Mouse (Mus musculus): ENCODE data around the gene Tmem150c. TPM values are rescaled to one million over a fixed set of nuclear protein-coding genes. Genes with fewer than 3 reads are reported as not detected.

Tmem150c gene
- polyA plus RNA-seq, 1 experiment from 2014 or later: 8.2 TPM

DNA sequence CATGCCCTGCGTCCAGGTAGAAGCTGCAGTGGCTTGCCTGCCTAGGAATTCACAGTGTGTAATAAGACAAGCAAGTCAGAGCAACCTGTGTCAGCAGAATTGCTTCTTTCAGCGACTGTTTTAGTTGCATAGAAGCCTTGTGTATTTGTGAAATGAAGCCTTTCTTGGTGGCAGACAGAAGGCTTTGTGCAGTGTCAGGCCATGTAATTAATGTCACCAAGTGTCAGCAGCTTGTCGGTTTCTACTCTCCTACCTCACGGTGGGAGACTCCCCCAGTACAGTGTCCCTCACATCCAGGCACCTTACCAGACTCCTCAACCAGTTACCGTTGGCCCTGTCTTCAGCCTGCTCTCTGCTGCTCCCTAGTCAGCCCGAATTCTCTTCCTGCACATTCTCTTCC, 100.3 kb downstream of the Tmem150c start:
- H3K4me3 ChIP-seq: no peak overlapping the region
- H3K36me3 ChIP-seq: peaks cover 42% of the 10 kb centered on the region
- H3K9ac ChIP-seq: no peak overlapping the region
- H3K9me3 ChIP-seq (replicated peaks): no peaks in the 10 kb centered on the region
- H3K4me2 ChIP-seq (replicated peaks): no peak overlapping the region
- H3K4me1 ChIP-seq: peaks cover 21% of the 10 kb centered on the region
- peak overlapping the region; percentile 44; the same call in 1 of the 2 replicates for H3K27ac ChIP-seq
- no peak for ATAC-seq (ENCODE audit: low FRiP score)
- 46% methylated on average over 6 of the region's 6 CpGs for WGBS
- no peaks in the 10 kb centered on the region for H3K27me3 ChIP-seq

DNA sequence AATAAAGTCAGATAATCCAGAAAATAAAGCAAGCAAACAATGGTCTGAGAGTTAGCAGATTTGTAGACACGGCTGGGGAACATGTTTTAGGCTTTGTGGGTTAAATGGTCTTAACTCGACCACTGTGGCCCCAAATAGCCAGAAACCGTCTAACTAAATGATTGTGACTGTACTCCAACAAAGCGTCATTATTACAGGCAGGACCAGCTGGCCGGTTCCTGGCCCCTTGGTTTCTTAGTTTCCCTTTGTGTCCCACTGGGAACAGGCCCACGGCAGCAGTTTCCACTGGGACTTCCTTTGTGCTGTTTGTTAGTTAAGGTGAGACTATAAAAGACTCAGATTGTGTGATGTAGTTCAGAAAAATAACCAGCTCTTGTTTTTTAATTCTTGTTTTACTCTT, 100.9 kb downstream of the Tmem150c start:
- no peak overlapping the region for H3K4me3 ChIP-seq
- H3K9me3 ChIP-seq (replicated peaks): no peaks in the 10 kb centered on the region
- peak overlapping the region; percentile 44; the same call in 1 of the 2 replicates for H3K27ac ChIP-seq
- 40% methylated on average over 6 of the region's 6 CpGs for WGBS
- H3K36me3 ChIP-seq: peaks cover 36% of the 10 kb centered on the region
- H3K4me2 ChIP-seq (replicated peaks): no peak overlapping the region
- H3K27me3 ChIP-seq: no peaks in the 10 kb centered on the region
- H3K9ac ChIP-seq: no peak overlapping the region
- no peak for ATAC-seq (ENCODE audit: low FRiP score)
- H3K4me1 ChIP-seq: peaks cover 21% of the 10 kb centered on the region

DNA sequence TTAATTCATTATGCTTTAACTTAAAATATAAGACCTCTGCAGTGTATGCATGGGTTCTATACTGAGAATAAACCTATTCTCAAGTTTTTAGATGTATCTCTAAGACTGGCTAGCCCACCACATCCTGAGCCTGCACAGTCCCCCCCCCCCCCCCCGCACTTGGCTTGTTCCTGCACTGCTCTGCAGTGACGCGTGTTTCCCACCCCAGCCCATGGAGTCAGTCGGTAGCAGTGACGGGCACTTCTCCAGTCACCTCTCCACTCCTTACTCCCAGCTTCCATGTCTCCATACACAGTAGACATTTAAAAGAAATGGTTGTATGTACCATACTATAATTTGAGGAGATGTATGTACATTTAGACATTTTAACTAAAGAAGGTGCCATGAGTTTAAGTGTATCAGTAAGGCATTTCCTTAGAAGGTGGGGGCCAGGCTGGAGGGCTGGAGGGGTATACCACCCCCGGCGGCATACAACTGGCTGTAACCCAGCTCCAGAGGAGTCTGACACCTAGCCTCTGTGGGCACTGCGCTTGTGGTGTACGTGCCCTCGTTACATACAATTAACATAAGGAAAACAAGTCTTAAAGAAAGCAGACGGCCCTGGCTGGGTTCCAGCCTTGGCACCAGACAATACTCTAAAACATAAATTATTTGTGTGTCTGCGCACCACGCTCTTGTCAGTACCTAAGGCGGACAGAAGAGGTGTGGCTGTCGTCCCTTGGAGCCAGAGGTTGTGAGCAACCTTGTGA, 102.0 kb downstream of the Tmem150c start:
- WGBS: 89% methylated on average over 12 of the region's 15 CpGs
- peak; percentile 65 for ATAC-seq (ENCODE audit: low FRiP score)
- Histone ChIP-seq H3K27ac (no peak overlapping the region), H3K36me3 (peaks cover 29% of the 10 kb centered on the region), H3K9ac (no peak overlapping the region), H3K4me1 (peaks cover 21% of the 10 kb centered on the region), H3K27me3 (no peaks in the 10 kb centered on the region), H3K9me3 (replicated peaks) (no peaks in the 10 kb centered on the region), H3K4me2 (replicated peaks) (no peak overlapping the region), H3K4me3 (no peak overlapping the region)

DNA sequence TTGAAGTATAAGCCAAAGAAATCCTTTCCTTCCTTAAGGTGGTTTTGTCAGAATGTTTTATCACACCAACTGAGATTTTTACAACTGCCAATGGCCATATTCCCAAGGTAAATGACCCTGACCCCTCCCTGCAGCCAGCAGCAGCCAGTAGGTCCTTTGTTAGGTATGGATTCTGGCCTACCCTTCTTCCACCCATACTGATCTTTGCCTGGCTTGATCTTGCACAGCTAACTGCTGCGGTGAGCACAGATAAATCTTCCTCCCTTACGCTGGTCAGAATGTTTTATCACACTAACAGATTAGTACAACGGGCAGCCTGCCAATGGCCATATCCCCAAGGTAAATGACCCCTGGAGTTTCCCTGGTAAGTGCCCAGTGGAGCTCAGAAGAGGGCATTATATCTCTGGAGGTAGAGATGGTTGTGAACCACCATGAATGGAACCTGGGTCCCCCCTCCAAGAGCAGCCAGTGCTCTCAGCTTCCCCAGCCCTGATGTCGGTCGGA, 103.7 kb downstream of the Tmem150c start:
- ATAC-seq (ENCODE audit: low FRiP score): no peak
- no peaks in the 10 kb centered on the region for H3K27me3 ChIP-seq
- H3K27ac ChIP-seq: no peak overlapping the region
- WGBS: 89% methylated on average over 5 of the region's 5 CpGs
- no peak overlapping the region for H3K9ac ChIP-seq
- H3K4me1 ChIP-seq: peaks cover 21% of the 10 kb centered on the region
- H3K4me3 ChIP-seq: no peak overlapping the region
- H3K4me2 ChIP-seq (replicated peaks): no peak overlapping the region
- peaks cover 19% of the 10 kb centered on the region for H3K36me3 ChIP-seq
- no peaks in the 10 kb centered on the region for H3K9me3 ChIP-seq (replicated peaks)

DNA sequence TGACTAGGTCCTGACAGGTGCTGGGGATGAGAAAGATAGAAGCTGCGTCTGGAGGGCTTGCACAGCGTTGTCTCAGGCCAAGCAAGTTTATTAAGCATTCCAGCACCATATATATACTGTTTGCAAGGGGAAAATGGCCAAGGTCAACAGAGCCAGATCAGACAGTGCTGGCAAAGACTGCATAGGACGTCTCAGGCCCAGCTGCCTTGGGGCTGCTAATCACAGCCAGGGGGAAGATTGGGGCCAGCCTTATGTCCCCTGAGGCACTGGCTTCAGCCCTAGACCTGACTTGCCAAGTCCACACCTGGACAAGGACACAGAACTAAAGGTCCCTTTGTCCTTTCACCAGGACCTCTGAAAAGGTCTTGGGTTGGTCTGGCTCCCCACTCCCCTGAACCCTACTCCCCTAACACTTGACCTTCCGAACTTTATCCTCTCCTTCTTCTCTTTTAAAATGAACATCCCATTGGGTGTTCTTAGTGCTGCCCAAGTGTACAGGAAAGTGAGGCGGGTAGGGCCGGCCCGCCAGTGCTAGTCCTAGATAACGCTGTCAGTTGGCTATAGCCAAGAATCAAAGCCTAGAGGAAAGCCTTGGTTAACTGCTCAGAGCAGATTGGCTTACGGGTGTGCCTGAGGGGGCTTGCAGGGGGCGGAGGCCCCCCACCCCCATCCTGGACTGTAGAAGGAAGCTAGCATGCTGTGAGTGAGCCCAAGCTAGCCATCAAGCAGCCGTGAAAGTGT, 104.6 kb downstream of the Tmem150c start:
- peaks cover 21% of the 10 kb centered on the region for H3K4me1 ChIP-seq
- 83% methylated on average over 11 of the region's 11 CpGs for WGBS
- peaks cover 9% of the 10 kb centered on the region; the same call in 1 of the 2 replicates for H3K36me3 ChIP-seq
- no peak overlapping the region for H3K4me3 ChIP-seq
- no peak overlapping the region for H3K27ac ChIP-seq
- no peak for ATAC-seq (ENCODE audit: low FRiP score)
- H3K27me3 ChIP-seq: no peaks in the 10 kb centered on the region
- no peak overlapping the region for H3K9ac ChIP-seq
- H3K9me3 ChIP-seq (replicated peaks): no peaks in the 10 kb centered on the region
- no peak overlapping the region for H3K4me2 ChIP-seq (replicated peaks)

DNA sequence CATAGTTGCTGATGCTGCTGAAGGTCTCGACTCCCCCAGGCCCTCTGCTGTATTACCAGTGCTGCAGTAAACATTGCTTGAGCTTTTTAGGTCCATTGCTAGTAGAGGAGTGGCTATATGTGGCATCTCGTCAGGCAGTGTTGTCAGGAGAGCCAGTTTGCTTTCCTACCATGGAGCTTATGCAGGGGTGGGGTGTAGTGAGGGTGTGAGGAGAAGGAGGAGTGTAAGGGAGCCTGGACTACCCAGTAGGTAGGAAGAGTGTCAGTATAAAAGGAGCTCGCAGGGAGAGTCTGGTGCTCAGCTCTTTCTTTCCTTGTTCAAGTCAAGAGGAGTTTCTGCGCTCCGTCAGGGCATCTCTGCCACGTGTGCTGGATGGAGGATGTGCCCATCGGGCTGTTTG, 106.9 kb downstream of the Tmem150c start:
- H3K4me1 ChIP-seq: peaks cover 18% of the 10 kb centered on the region
- WGBS: 93% methylated on average over 7 of the region's 7 CpGs
- no peaks in the 10 kb centered on the region for H3K9me3 ChIP-seq (replicated peaks)
- H3K4me3 ChIP-seq: no peak overlapping the region
- peaks cover 7% of the 10 kb centered on the region; the same call in 1 of the 2 replicates for H3K36me3 ChIP-seq
- no peak overlapping the region for H3K27ac ChIP-seq
- no peaks in the 10 kb centered on the region for H3K27me3 ChIP-seq
- H3K4me2 ChIP-seq (replicated peaks): no peak overlapping the region
- ATAC-seq (ENCODE audit: low FRiP score): no peak
- no peak overlapping the region for H3K9ac ChIP-seq

DNA sequence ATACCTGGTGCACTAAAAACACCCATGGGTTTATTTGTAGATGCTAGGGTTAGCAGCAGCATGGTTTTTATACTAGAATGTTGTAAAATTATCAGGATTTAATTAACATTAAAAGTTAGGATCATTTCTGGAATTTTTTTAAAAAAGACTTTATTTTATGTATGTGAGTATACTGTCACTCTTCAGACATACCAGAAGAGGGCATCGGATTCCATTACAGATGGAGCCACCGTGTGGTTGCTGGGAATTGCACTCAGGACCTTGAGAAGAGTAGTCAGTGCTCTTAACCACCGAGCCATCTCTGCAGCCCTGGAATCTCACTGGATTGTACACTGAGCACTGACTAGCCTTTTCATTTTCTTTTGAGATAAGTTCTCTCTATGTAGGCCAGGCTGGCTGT, 109.7 kb downstream of the Tmem150c start:
- Histone ChIP-seq H3K4me1 (peaks cover 29% of the 10 kb centered on the region), H3K9me3 (replicated peaks) (no peaks in the 10 kb centered on the region), H3K27me3 (no peaks in the 10 kb centered on the region), H3K4me2 (replicated peaks) (no peak overlapping the region), H3K4me3 (no peak overlapping the region), H3K9ac (no peak overlapping the region), H3K36me3 (peaks cover 7% of the 10 kb centered on the region; the same call in 1 of the 2 replicates), H3K27ac (no peak overlapping the region)
- no peak for ATAC-seq (ENCODE audit: low FRiP score)
- WGBS: 91% methylated on average over 3 of the region's 3 CpGs

DNA sequence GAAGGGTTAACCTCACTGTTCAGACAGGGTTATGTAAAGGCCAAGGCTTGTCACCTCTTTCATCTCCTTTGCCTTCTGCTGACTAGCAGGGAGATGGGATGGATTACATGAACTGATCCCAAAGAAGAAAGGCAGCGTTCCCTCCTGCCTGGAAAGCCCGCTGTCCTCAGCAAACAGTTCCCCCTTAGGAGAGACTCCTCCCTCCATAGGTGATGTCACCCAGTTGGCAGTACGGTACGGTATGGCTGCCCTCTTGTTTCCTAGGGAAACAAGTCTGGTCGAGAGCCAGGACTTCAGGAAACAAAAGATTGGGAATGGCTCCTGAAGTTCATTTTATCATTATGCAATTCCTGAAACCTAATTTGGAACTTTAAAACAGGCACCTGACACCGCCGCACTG, 111.7 kb downstream of the Tmem150c start:
- Histone ChIP-seq H3K27me3 (no peaks in the 10 kb centered on the region), H3K27ac (no peak overlapping the region), H3K4me3 (no peak overlapping the region), H3K9ac (no peak overlapping the region), H3K9me3 (replicated peaks) (no peaks in the 10 kb centered on the region), H3K4me1 (peaks cover 29% of the 10 kb centered on the region), H3K36me3 (peaks cover 7% of the 10 kb centered on the region; the same call in 1 of the 2 replicates), H3K4me2 (replicated peaks) (no peak overlapping the region)
- no peak for ATAC-seq (ENCODE audit: low FRiP score)
- 55% methylated on average over 7 of the region's 7 CpGs for WGBS

DNA sequence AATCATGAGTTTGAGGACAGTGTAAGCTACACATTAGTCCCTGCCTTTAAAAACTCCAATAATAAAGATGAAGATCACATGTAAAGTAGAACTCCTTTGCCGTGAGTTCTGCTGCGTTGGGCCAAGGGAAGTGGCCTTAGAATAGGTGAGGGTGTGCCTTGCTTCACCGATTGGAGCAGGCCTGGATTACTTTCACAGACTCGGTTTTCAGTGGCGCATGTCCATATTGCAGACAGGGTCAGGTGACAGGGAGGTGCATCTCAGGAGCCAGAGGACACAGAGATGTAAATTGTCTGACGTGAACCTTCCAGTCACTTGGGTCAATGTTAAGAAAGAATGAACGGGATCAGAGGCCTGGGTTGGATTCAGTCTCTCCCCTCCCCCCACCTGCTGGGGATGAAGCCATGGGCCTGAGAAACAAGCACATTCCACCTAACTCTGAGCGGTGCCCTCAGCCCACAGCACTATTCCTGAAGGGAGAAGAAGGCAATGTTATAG, 112.4 kb downstream of the Tmem150c start:
- no peak overlapping the region for H3K4me2 ChIP-seq (replicated peaks)
- no peak for ATAC-seq (ENCODE audit: low FRiP score)
- 55% methylated on average over 8 of the region's 8 CpGs for WGBS
- peaks cover 29% of the 10 kb centered on the region for H3K4me1 ChIP-seq
- no peaks in the 10 kb centered on the region for H3K9me3 ChIP-seq (replicated peaks)
- no peak overlapping the region for H3K4me3 ChIP-seq
- no peak overlapping the region for H3K27ac ChIP-seq
- no peaks in the 10 kb centered on the region for H3K27me3 ChIP-seq
- H3K36me3 ChIP-seq: 0 out of 2 replicates have a peak, but pooled peaks cover 3% of the 10 kb centered on the region
- no peak overlapping the region for H3K9ac ChIP-seq

DNA sequence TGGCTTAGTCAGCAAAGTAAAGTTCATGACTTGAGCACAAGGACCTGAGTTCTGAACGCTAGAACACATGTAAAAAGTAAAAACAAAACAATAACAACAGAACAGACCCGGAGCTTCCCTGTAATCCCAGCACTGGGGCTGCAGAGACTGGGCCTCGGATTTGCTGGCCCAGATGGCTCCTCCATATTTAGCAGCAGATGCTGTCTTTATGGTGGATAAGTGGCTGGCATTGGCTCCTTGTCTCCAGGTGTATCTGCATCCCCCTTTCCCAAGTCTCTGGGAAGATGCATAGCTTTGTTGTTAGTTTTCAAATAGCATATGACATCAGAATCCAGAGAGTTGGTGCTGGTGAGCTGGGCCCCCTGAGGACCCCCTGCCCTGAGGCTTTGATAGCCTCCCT, 113.5 kb downstream of the Tmem150c start:
- Histone ChIP-seq H3K9me3 (replicated peaks) (no peaks in the 10 kb centered on the region), H3K4me3 (no peak overlapping the region), H3K27me3 (no peaks in the 10 kb centered on the region), H3K4me2 (replicated peaks) (no peak overlapping the region), H3K9ac (no peak overlapping the region), H3K36me3 (no peaks in the 10 kb centered on the region), H3K27ac (no peak overlapping the region), H3K4me1 (peaks cover 31% of the 10 kb centered on the region)
- WGBS: 77% methylated on average over 3 of the region's 3 CpGs
- ATAC-seq (ENCODE audit: low FRiP score): no peak

DNA sequence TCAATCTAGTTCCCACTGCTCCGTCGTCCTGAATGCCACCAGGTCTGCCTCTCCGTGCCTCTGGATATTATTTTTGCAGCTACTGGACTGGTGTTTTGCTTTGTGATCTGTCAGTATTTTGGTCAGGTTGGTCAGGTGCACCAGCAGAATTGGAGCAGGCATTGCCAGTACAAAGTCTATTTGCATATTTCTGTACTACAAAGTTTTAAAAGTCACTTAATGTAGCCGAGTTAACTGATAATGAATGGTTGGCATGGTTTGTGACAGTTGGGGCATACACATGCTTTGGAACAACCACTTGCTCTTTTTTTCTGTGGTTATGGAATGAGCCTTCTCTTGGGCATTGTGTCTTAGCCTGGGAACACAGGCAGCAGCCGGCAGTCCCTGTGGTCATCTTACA, 115.0 kb downstream of the Tmem150c start:
- no peaks in the 10 kb centered on the region for H3K36me3 ChIP-seq
- H3K9ac ChIP-seq: no peak overlapping the region
- H3K27ac ChIP-seq: no peak overlapping the region
- no peaks in the 10 kb centered on the region for H3K9me3 ChIP-seq (replicated peaks)
- ATAC-seq (ENCODE audit: low FRiP score): no peak
- 79% methylated on average over 5 of the region's 5 CpGs for WGBS
- no peak overlapping the region for H3K4me3 ChIP-seq
- no peaks in the 10 kb centered on the region for H3K27me3 ChIP-seq
- H3K4me1 ChIP-seq: peaks cover 36% of the 10 kb centered on the region
- H3K4me2 ChIP-seq (replicated peaks): no peak overlapping the region

DNA sequence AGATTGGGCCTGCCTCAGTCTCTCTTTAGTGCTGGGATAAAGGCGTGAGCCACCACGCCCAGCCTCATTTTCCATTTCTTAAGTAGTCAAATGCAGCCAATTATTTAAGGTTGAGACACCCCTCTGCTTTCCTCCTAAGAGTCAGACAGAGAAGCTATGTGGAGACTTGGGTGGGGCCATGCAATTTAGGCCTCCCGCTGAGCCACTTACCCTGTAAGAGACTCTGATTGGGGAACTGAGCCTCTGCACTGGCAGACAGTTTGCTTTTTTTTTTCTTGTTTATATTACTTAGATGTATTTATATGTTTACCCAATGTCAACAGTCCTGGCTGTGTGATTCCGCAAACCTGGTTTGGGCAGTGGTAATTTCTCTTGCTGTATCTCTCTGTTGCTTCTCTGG, 115.6 kb downstream of the Tmem150c start:
- Histone ChIP-seq H3K4me3 (no peak overlapping the region), H3K27me3 (no peaks in the 10 kb centered on the region), H3K4me1 (peaks cover 36% of the 10 kb centered on the region), H3K4me2 (replicated peaks) (no peak overlapping the region), H3K27ac (no peak overlapping the region), H3K9ac (no peak overlapping the region), H3K36me3 (no peaks in the 10 kb centered on the region), H3K9me3 (replicated peaks) (no peaks in the 10 kb centered on the region)
- WGBS: 85% methylated on average over 4 of the region's 4 CpGs
- no peak for ATAC-seq (ENCODE audit: low FRiP score)
